Mouse (Mus musculus): ENCODE results near the gene Vav3.
"Not testable (repeated sequence)": the region's sequence is repeated elsewhere in the genome, so short reads cannot be mapped to it uniquely, and the experiment has no call there.

Gene Vav3

DNA sequence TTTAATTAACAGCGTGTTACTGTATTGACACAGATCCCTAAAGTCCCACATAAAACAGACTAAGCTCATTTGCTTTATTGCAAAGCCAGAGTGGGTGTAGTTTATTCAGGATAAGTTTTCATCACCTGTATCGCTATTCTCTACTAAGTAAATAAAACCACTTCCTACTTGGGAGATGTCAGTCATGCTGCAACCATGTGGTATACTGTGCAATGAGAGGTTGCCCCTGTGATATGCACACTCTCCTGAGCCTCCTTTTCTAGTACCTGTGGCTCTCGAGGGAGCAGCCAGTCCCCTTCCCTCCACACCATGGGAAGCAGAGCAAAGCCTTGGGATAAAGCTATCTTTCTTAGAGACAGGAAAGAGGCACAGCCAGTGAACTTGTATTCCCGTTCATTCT, 106.5 kb downstream of the Vav3 start:
- no peak for DNase-seq

DNA sequence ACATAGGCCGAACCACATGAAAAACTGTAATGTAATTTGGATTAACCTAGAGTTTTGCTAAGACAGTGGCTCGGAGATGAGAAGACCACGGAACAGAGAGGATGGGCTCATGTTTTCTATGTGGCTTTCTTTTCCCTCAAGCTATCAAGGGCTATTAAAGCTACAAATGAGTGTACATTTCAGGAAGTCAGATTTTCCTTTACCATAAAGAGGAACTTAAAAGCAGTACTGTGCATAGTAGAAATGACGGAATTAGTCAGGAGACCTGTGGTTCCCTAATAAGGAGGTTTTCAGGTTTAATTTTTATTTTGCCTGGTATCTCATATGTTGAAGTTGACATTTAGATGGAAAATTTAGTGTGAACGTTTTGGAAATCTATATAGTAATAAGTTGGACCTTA, 107.8 kb downstream of the Vav3 start:
- not testable (repeated sequence) for DNase-seq

DNA sequence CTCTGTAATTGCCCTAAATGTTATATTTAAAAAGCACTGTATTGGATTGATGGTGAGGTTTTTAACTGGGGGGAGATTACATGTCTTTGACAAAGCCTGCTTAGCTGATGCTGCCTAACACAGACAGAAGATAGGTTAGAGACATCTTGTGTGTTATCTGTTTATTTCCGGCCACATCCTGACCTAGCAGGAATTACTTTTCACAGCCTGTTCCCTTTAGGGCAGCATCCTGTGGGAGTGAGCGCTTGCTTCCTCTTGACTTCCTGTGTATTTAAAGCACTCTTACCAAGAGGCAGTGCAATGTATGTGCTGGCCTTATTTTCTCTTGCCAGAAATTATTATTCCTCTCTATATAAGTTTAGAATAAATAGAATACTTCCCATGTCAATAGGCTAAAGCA, 111.5 kb downstream of the Vav3 start:
- DNase-seq, result no peak

DNA sequence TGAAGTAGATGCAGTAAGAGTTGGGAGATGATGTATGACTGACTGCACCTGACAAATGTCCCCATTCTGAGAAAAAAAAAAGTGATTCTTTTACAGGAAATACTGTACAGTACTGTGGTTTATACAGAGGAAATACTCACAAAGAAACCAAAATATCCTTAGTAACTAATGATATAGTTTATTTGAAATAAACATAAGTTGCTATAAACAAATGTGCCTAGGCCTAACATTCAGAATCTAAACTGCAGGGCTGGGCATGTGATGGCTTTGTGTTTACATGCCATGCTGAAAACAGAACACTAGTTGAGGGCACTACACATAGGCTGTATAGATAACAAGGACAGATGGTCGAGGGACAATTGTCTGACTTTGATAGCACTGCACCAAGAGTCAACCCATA, 114.2 kb downstream of the Vav3 start:
- no peak for DNase-seq

DNA sequence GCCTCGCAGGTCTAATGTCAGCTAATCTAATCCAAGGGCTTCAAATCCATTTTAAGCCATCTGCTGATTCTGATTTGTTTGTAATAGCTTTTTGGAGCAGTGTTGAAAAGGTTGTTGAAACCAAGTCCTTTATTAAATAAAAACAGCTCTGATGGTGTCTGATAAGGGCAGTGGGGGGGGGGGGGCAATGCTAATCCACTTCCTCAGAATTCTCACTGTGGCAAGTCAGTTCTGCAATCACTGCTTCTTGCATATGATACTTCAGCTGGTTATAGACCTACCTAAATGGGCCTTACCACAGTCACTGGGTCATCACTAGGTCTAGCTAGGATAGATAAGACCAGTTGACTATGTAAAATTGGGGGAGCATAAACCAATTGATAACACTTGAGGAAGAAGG, 115.9 kb downstream of the Vav3 start:
- no peak for DNase-seq

DNA sequence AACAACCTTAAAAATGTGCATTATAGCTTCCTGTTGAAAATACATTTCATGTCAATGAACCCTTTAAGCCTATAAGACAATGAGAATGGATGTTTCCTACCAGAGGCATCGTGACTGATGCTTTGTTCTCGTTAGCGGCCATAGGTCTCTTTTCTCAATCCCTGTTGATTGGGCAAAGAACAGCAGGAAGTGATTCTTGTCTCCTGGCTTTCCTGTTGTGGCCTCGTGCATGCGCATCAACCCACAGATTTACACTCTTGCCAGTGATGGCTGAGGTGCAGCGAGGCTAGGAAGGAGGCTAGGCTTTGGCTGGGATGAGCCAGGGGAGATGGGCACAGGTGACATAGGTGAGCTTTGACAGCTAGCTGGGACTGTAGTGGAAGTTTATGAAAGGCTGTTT, 123.2 kb downstream of the Vav3 start:
- DNase-seq, result no peak

DNA sequence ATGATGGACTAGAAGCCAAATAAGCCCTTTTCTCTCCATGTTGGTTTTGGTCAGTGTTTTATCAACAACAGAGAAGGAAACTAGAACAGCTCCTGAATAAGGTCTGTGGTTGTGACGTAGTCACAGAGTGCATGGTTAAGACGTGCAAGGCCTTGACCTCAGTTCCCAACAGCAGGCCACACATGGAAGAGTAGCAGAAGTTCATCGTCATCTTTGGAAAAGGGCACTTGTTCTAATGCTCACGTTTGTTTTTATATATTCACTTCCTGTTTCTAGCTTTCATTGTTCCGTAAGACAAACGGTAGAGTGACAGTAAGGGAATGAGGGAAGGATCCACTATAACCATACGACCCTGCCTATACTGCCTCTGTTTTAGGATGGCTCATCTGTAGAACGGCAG, 124.1 kb downstream of the Vav3 start:
- DNase-seq, result no peak

DNA sequence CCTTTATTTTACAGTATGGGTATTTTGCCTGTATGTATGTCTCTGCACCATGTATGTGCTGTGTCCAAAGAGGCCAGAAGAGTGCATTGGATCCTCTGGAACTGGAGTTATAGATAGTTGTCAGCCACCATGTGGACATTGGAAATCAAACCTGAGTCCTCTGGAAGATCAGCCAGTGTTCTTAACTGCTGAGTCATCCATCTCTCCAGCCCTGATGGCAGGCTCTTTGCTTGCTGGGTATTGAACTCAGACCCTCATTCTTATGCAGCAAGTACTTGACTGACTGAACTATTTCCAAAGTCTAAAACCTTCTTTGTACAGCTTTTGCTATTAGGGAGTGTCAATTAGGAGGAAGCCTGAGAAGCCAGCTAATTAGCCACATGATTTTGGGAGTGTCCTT, 126.1 kb downstream of the Vav3 start:
- DNase-seq, result no peak

DNA sequence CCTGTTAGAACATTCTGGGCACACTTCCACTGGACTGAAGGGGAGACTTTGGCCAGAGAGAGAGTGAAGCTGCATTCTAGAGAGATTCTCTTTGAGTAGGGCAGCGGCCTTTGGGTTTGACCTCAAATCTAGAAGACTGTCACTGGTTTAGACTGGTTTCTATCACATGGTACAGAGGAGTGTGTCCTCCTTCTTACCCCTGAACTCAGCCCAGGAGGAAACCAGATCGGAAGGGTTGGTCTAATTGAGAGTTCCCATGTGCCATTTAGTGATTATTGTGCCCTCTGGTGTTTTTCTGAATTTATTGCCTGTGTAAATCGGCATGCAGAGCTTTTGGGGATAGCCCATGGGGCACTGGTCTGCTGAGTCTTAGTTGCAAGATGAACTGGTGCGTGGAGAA, 126.8 kb downstream of the Vav3 start:
- no peak for DNase-seq

DNA sequence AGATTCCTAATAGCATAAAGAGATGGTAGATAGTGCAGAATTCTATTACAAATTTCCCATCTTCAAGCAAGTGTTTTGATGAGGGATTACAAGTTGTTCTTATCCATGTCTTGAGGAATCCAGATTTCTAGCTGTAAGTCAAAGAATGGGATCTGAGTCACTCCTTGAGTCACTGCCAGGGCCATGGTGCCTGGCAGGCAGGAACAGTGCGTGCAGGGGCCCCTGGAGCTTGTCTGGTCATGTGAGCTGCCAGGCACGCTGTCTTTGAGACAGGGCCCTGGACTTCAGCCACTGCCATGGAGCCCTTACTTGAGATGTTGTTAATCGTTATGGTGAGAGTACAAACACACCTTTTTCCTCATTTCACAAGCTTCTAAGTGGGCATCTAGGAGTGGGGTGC, 129.0 kb downstream of the Vav3 start:
- DNase-seq, result no peak

DNA sequence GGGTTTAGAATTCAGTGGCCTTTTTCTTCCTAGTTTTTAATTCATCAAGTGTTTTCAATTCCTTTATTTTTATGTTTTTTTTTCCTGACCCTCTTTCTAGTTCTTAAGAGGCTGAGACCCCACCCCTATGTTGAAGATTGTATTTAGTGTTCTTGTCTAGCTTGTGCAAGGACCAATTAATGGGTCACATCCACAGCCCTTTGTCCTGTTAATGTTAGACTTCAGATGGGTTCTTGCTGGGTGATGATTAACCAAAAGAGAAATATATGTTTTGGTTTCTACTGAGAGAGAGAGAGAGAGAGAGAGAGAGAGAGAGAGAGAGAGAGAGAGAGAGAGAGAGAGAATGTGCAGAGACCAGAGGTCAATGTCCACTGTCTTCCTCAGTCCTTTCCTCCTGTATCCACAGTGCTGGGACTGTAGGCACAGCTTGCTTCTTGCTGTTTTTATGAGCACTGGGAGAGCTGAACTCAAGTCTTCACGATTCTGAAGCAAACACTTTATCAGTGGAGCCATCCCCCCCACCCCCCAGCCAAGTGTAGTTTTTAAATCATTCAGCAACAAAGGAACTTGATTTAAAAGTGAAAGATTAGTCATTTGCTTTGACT, 130.3 kb downstream of the Vav3 start:
- no peak for DNase-seq

DNA sequence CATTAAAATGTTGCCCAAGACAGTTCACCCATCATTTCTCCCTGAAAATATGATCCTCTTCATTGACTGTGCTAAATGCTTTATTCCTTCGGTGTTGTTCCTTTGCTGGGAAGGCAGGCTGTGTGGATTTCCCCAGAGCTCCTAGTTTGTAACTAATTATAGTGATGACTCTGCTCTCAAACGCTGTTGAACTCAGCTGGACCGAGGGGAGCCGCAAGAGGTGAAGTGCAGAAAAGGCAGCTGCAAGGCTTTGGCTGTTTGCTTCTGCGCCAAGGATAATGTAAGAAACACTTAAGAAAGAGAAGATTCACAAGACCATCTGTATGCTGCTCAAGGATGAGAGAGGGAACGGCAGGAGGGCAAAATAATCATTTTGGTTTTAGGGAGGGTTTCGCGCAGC, 136.1 kb downstream of the Vav3 start:
- no peak for DNase-seq

DNA sequence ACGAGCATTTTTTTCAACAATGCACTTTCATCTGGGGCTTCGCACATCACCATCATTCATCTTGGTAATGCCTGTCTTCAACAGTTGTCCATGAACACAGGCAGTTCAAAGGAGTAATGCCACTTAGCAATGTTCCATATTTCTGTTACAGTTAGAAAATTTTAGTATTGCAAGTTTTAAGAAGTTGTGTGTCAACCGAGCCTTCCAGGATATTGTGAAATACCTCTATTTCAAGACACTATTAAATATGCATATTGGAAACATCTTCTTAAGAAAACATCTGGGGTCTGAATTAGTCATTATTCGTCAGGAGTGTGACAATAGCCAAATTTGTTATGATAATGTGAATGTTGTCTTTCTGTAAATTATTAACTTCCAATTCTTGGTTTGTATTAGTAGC, 137.8 kb downstream of the Vav3 start:
- DNase-seq, result no peak

DNA sequence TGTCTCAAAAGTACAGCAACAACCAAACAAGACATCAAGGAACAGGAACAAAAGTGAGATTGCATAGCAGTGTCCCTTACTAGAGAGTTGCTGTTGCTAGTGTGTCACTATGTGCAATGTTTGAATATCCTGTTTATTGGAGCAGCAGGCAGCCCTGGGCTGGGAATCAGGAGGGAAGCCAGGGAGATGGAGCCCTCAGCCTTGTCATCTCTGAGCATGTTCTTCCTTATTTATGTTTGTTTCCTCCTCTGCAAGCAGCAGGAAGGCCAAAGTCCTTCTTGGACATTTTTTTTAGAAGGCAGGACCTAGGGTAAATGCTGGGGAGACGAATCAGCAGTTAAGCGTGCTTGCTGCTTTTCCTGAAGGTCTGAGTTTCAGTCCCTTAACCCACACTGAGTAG, 140.2 kb downstream of the Vav3 start:
- DNase-seq, result no peak

DNA sequence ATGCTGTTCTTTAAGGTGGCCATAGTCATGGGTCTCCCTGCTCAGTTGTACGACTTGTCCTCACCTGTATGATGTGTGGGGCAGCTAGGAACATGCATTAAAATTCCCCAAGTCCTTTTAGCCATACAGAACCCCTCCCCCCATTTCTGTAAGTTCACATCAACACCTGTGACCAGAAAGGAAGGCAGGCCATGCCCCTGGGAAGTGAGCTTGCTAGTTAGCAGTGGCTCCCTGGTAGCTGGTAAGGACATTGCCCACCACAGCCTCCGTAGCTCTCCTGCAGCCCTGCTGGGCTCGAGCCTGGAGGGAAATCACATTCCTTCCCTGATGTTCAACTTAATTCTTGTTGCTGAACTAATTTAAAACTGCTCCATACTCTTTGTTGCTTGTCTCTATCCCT, 146.3 kb downstream of the Vav3 start:
- DNase-seq, result no peak

DNA sequence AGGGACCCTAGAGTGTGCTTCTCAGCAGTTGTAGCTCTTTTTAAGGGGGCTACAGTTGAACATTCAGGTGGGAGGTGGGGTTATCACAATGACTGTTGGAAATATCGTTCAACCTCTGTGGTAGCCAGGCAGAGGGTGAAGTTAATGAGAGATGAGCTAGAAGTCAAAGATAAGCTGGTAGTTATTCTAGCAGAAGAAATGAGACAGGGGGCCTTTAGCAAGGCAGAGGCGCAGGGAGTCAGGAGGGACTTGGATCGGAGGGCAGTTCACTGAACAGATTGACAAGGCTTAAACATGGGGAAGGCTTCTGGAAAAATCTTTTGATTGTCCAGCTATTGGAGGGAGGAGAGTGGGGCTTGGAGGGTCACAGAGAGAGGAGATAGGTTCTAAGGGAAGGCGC, 147.4 kb downstream of the Vav3 start:
- DNase-seq, result no peak

DNA sequence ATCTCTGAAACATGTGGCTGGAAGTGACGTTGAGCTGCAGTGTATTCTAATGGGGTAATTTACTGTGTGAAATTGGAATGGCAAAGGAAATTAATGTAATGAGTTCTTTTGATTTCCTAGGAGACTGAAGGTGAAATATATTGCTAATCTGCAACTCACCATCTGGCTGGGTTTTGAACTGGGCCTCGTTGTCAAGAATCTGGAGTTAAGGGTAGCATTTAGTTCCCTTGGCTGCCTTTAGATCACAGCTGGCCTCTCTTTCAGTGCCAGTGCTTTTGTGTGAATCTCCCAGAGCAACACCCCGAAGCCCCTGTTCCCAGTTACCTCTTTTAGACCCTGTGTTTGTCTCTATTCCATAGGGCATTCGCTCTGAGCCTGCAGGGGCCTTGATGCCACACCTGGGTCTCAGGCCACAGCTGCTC, 148.3 kb downstream of the Vav3 start:
- no peak for DNase-seq

DNA sequence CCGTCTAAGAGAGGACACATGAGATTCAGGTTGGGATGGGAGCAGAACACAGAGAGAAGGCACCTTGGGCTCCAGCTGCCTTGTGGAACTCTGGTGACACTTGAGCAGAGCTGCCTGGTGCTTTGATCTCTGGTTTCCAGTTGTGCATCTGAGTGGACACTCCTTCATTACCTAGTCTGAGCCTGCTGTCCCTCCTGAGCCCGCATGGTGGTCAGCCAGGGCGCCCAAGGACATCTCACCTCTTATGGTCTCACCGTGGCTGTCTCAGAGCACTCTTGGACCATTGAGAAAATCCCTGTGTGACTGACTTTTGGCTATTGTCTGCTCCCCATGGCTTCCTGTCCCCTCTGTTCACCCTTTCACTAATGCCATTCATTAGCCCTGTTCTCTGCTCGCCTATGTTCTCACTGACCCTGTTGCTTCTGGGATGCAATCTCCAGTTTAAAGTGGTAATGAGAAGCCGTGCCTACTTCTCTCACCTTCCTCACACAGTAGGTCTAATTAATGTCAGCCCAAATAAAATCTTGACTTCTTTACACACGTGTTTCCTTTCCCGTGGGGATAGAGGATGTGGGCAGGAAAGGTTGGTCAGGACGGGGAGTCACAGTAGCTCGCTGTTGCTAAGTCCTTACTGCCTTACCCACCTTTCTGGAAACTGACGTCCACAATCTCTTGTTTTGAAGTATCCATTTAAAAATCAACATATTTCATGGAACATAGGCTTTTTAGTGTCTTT, 150.3 kb downstream of the Vav3 start:
- DNase-seq, result no peak

DNA sequence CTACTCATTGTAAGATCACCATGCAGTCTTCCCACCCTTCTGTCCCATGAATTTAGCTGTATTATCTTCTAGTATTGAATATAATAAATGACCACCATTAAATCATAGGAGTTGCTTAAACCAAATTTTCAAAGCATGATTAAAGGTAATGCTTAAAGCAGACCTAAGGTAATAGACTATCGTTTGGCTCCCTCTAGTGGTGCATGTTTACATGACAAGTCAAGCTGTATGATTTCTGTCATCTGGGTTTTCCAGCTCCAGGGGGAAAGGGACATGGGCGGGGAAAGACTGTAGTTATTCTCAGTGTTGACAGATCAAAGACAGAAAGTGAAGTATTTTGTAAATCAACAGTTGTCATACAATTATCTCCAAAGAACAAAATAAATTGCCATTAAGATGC, 151.1 kb downstream of the Vav3 start:
- peak; percentile 84 for DNase-seq

DNA sequence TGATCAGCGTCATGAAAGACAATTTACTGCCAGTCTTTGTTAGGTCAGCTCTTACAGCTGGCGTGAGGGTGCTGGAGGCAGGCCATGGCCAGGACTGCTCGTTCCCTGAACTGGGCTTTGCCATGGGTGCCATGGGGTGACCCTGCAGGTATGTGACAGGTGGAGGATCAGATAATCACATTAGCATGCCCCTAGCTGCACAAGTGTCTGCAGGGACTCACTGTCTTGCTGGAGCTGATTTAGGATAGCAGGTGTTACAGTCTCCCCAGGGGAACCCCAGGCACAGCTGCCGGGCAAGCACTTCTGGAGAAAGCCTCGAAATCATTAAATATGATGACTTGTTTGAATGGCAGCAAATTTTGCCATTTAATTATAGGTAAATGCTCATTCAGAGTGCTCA, 156.0 kb downstream of the Vav3 start:
- peak; percentile 46 for DNase-seq

DNA sequence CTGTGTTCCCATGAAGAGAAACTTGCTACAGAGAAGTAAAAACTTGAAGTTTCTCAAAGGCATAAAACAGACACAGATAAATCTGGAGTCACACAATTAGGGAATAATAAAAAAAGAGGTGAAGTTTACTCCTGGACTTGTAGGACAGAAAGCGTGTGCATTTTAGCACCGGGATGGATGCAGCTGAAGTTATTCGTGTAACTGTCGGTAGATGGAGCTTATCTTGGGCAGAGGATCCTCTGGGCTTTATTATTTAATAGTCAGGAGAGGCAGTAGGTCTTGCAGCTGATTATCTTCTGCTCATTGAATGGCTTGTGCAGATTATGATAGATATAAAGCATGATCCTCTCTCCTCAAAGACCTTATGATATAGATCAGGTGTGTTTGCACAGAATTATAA, 156.6 kb downstream of the Vav3 start:
- no peak for DNase-seq

DNA sequence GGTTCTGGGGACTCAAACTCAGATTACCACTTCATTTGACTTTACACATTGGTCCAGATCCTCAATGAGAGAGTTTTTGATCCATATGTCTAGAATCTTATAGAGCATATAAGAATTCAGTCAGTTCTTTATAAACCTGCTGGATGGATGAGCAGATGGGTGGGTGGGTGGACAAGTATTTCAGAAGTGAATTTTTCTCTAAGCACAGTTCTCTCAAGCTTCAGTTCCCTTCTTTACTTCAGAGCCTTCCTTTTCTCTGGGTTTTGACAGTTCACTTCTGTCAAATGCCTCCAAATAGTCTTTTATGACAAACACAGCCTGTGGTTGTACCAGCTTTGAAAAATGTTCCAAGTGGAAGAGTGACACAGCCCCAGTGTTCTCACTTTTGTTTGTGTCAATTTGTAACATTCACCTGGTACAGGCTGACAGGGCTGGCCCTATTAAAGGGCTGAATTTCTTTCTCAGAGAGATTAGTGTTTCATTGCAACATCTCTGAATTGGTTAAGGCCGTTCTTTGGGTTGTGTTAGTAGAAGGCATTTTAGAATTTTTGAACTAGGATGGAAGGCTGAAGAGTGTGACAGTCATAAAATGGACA, 159.5 kb downstream of the Vav3 start:
- DNase-seq, result no peak

DNA sequence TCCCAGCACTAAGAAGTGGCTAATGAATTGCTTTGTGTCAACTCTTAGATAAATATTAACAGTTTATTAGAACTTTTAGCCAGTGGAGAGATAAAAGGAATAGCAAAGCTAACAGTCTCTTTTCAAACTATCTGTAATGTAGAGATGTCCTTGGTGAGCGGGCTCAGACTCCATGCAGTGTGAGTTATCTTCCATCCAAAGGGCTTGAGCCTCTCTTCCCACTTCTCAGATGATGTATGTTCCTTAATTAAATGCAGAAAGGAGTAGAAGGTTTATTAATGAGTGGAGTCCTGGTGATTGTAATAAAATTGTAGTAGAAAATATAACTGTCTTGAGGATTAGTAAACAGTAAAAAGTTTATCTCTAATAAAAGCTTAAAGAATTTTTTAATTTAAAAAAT, 169.3 kb downstream of the Vav3 start:
- DNase-seq, result no peak

DNA sequence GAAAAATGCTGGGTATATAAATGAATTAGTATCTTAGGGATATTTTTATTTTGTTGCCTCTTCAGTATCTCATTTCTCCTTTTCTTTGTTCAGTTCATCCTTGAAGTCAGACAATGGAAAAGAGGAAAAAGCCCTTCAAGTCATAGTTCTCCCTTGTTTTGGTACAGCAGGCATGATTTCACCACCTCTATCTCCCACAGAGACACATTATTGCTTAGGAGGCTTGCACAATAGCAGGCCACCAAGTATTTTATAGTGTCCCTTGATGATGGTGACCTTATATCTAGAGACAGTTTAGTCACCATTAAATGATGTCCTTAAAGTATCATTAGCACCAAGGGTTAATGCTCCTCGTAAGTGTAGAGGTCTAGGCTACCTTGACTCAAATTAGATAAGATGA, 171.4 kb downstream of the Vav3 start:
- no peak for DNase-seq

DNA sequence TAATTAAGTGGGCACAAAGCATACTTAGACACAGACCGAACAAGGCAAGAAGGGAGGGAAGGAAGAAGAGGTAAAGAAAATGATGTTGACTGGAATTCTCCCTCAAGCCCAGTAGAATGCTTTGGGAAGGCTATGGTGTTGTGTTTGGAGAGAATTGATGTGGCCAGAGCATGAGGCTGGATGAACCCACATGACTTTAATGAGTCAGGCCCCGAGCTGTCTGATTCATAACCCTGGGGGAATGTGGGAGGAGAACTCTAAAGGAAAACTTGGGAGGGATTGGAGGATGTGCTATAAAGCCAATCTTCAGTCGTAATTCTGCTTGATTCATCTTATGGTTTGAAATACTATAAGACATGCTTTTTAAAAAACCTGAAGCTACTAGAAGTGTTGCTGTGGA, 175.0 kb downstream of the Vav3 start:
- no peak for DNase-seq

Data from retina, postnatal 1 day (tissue).